Mouse (Mus musculus) forebrain, embryonic 13.5 days (tissue): ENCODE measurements around the gene Tmprss11f. TPM values are rescaled to one million over a fixed set of nuclear protein-coding genes. Genes with fewer than 3 reads are reported as not detected.

Experiments used
- ATAC-seq: fragments of 200-750 bp; cut with Nextera tagmentation; 2 replicates; pipeline ENCODE4 v1.8.0; 2017
- H3K27ac ChIP-seq: fragments of 300-500 bp; sonication (generic); 2 replicates; pipeline ENCODE4 v1.5.1; 2015; ENCODE audit warnings: inconsistent platforms, mild to moderate bottlenecking, moderate library complexity
- H3K27me3 ChIP-seq: fragments of 300-500 bp; sonication (generic); 2 replicates; pipeline ENCODE4 v1.6.1; 2015; ENCODE audit warnings: mild to moderate bottlenecking, inconsistent platforms
- H3K36me3 ChIP-seq: fragments of 300-500 bp; sonication (generic); 2 replicates; pipeline ENCODE4 v1.6.1; 2015; ENCODE audit warnings: mild to moderate bottlenecking, inconsistent platforms; ENCODE audit not compliant: poor library complexity, severe bottlenecking
- H3K4me1 ChIP-seq: fragments of 300-500 bp; sonication (generic); 2 replicates; pipeline ENCODE4 v1.6.1; 2015; ENCODE audit warnings: inconsistent platforms
- H3K4me2 ChIP-seq: fragments of 300-500 bp; sonication (generic); 2 replicates; pipeline ENCODE4 v1.6.1; 2015; ENCODE audit warnings: inconsistent platforms, mild to moderate bottlenecking, moderate library complexity
- H3K4me3 ChIP-seq: fragments of 300-500 bp; sonication (generic); 2 replicates; pipeline ENCODE4 v1.5.1; 2015; ENCODE audit warnings: mild to moderate bottlenecking, inconsistent platforms
- H3K9ac ChIP-seq: fragments of 300-500 bp; sonication (generic); 2 replicates; pipeline ENCODE4 v1.6.1; 2015; ENCODE audit warnings: mild to moderate bottlenecking, inconsistent platforms
- H3K9me3 ChIP-seq: fragments of 300-500 bp; sonication (generic); replicated peaks from 2 replicates; pipeline ENCODE4 v1.6.1; 2016; ENCODE audit warnings: inconsistent platforms
- WGBS: fragments of 180-500 bp; shearing (Covaris S2); methylation state at CpG from one replicate; pipeline ENCODE4 v1.1.7; 2015; 5-methylcytosine and 5-hydroxymethylcytosine counted together
- polyA plus RNA-seq: library from polyadenylated mRNA; unstranded; fragments of >200 nt; fragmentation: Nextera tagmentation; extraction: Ambion mirVana; gene quantifications from 2 replicates; pipeline ENCODE4 v1.2.1, GENCODE M21; 2015

Tmprss11f gene
- polyA plus RNA-seq, 1 experiment from 2014 or later: not detected

DNA sequence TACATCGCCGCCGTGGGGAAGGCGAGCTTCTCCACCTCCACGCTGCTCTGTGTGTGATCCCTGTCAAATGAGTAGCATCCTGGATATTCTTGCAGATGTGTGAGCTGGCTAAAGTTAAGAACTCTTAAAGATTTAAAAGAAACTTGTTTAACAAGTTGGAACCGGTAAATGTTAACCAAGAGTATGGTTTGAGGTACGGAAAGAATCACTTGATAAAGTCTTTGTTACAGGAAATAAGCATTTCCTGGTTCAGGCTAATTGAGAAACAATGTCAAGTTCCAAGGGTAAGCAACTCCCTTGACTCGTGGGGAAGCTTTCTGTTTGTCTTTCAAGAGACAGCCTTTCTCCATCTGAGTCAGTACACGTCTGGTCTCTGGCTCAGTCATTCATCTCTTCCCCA lies 113.7 kb downstream of the Tmprss11f start, which contains the start of gene Tmprss11g:
Gene Tmprss11g (minus strand): TSS at position 101 of the 400 bp plus-strand sequence.
- Histone ChIP-seq H3K4me2 (no peak within 1 kb of the TSS), H3K27me3 (no peaks in the 10 kb centered on the region), H3K4me1 (no peaks in the 10 kb centered on the region), H3K9ac (no peak within 1 kb of the TSS), H3K9me3 (no peaks in the 10 kb centered on the region), H3K4me3 (no peak within 1 kb of the TSS), H3K27ac (no peak within 1 kb of the TSS), H3K36me3 (no peaks in the 10 kb centered on the region)
- ATAC-seq: no peak
- WGBS: 83% methylated on average over 9 of the region's 9 CpGs

- Histone ChIP-seq H3K9ac (no peak overlapping the region), H3K4me3 (no peak overlapping the region), H3K4me1 (no peaks in the 10 kb centered on the region), H3K36me3 (no peaks in the 10 kb centered on the region), H3K4me2 (no peak overlapping the region), H3K9me3 (no peaks in the 10 kb centered on the region), H3K27ac (no peak overlapping the region), H3K27me3 (no peaks in the 10 kb centered on the region)
- ATAC-seq: no peak
- 21% methylated on average over 5 of the region's 5 CpGs for WGBS
Measured at GRCm38 (mm10) chr5:86511538-86511937, 120.7 kb downstream of the Tmprss11f start.

GRCm38 (mm10) chr5:86493453-86493852 lies 138.8 kb downstream of the Tmprss11f start:
- no peaks in the 10 kb centered on the region for H3K36me3 ChIP-seq
- no peak for ATAC-seq
- no peak overlapping the region for H3K27ac ChIP-seq
- H3K9ac ChIP-seq: no peak overlapping the region
- H3K9me3 ChIP-seq: no peaks in the 10 kb centered on the region
- no peak overlapping the region for H3K4me2 ChIP-seq
- no peaks in the 10 kb centered on the region for H3K27me3 ChIP-seq
- 85% methylated on average over 1 of the region's 1 CpGs for WGBS
- no peak overlapping the region for H3K4me3 ChIP-seq
- H3K4me1 ChIP-seq: no peaks in the 10 kb centered on the region

GRCm38 (mm10) chr5:86482562-86482961 lies 149.7 kb downstream of the Tmprss11f start:
- H3K9ac ChIP-seq: no peak overlapping the region
- no peak for ATAC-seq
- H3K36me3 ChIP-seq: no peaks in the 10 kb centered on the region
- no peak overlapping the region for H3K4me2 ChIP-seq
- no peak overlapping the region for H3K27ac ChIP-seq
- H3K4me3 ChIP-seq: no peak overlapping the region
- 80% methylated on average over 2 of the region's 2 CpGs for WGBS
- no peaks in the 10 kb centered on the region for H3K4me1 ChIP-seq
- no peaks in the 10 kb centered on the region for H3K27me3 ChIP-seq
- no peaks in the 10 kb centered on the region for H3K9me3 ChIP-seq

- ATAC-seq: no peak
- WGBS: 79% methylated on average over 1 of the region's 1 CpGs
- no peak overlapping the region for H3K27ac ChIP-seq
- H3K4me2 ChIP-seq: no peak overlapping the region
- H3K27me3 ChIP-seq: no peaks in the 10 kb centered on the region
- H3K36me3 ChIP-seq: no peaks in the 10 kb centered on the region
- no peaks in the 10 kb centered on the region for H3K4me1 ChIP-seq
- H3K9me3 ChIP-seq: no peaks in the 10 kb centered on the region
- no peak overlapping the region for H3K9ac ChIP-seq
- no peak overlapping the region for H3K4me3 ChIP-seq
Measured at GRCm38 (mm10) chr5:86482031-86482430, 150.2 kb downstream of the Tmprss11f start.

DNA sequence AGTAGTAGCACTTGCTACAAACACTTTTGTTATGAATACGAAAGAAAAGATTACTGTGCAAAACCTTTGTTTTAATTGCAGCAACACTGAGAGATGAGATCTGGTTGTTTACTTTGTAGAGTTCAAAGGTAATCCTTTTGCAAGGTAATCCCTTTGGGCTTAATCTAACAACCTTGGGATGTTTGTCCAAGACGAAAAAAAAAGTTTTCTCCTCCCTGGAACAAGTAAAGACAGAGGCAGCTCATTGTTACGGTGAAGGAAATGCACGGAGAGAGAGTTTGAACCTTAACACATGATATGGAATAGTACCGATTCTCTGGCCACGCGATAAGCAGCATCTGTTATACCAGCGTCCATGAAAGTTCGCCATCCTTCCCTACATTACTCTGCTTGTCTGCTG lies 158.4 kb downstream of the Tmprss11f start:
- H3K36me3 ChIP-seq: no peaks in the 10 kb centered on the region
- H3K4me3 ChIP-seq: no peak overlapping the region
- no peaks in the 10 kb centered on the region for H3K27me3 ChIP-seq
- no peak overlapping the region for H3K9ac ChIP-seq
- H3K4me1 ChIP-seq: no peaks in the 10 kb centered on the region
- no peaks in the 10 kb centered on the region for H3K9me3 ChIP-seq
- WGBS: 87% methylated on average over 9 of the region's 9 CpGs
- no peak overlapping the region for H3K4me2 ChIP-seq
- H3K27ac ChIP-seq: no peak overlapping the region
- ATAC-seq: no peak

Other genes starting within 250 kb of the Tmprss11f start
- not detected in 2 replicates for gene Tmprss11a, start 163.4 kb downstream of the Tmprss11f start, polyA plus RNA-seq
- gene Tmprss11g, start 113.8 kb downstream of the Tmprss11f start, polyA plus RNA-seq: not detected in 2 replicates
- not detected in 2 replicates for gene Tmprss11b, start 43.9 kb upstream of the Tmprss11f start, polyA plus RNA-seq
- gene Tmprss11e, start 113.4 kb upstream of the Tmprss11f start, polyA plus RNA-seq: not detected in 2 replicates
- 44.6 and 47.0 TPM in 2 replicates for gene Ythdc1, start 171.8 kb upstream of the Tmprss11f start, polyA plus RNA-seq